Mouse (Mus musculus) testis, adult 2 months (tissue): ENCODE results near the gene H2afz.

Source experiments
- CTCF ChIP-seq: fragments of 200-500 bp; IDR thresholded peaks from 2 replicates; pipeline ENCODE4 v1.5.1; 2012; ENCODE audit warnings: low read depth, mild to moderate bottlenecking, inconsistent platforms, low read length, moderate library complexity; ENCODE audit not compliant: control insufficient read depth, insufficient read depth, insufficient replicate concordance
- POLR2A ChIP-seq: fragments of 200-500 bp; IDR thresholded peaks from 2 replicates; pipeline ENCODE4 v1.6.1; 2012; ENCODE audit warnings: low read depth, mild to moderate bottlenecking, inconsistent platforms, low read length, moderate library complexity; ENCODE audit not compliant: control insufficient read depth

- TF ChIP-seq CTCF (no peak), POLR2A (no peak)
Measured at GRCm38 (mm10) chr3:137867133-137867436, 2.8 kb downstream of the H2afz start.
